Mouse (Mus musculus) ES-CJ7 (cell line): ENCODE results near the gene Btbd17.

Source experiments
- DNase-seq: peaks from one replicate; pipeline ENCODE4 v3.0.0; 2011; ENCODE audit warnings: low read depth, low spot score

The Btbd17 gene

DNA sequence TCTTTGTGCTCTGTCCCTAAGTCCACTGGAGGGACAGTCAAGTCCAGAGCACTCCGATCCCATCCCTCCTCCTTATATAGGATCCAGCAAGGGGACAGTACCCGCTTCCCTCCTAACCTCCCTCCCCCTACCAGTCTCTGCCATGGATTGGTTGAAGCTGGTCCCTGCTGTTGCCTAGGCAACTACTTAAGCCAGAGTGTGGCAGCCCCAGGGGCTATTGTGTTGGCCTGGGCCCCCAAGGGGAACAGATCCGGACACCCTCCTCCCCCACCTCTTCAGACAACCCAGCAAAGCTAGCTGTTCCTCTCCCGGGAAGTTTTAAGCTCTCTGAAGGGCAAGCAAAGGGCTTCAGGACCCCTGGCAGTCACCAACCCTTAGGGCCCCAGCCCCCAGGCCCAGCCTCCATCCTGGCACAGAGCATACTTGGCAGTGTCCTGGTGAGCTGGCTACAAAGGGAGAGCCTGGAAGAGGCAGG lies at the start of gene Btbd17:
Gene Btbd17 (minus strand): TSS at position 98 of the 475 bp plus-strand sequence.
- peak; percentile 42 for DNase-seq

DNA sequence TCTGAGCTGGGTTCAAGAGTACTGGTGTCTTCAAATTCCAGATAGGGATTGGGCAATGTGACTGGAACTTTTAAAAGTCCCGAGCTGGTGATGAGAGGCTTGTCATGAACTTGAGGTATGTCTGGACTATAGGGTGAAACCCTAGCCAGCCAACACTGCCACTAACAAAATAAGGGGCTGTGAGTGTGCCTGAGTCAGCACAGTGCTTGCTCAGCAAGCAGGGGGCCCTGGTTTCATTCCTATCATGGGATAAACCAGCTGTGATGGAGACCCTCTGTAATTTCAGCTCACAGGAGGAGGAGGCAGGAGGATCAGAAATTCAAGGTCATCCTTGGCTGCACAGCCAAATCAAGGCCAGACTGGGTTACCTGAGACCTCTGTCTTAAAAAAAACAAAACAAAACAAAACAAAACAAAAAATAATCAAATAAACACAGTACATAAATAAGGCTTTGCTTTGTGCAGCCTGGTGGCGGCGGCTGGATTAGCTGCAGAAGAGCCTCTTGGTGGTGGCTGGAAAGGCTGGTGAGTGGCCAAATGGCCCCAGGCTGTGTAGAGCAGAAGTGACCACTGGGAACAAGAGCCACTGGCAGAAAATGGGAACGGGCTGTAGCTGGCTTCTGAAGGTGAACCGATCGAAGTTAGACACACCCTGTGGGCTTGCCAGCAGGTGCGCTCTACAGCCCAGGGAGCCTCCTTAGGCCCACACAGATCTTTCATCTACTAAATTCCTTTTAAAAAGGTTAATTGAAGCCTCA lies 48.9 kb upstream of the Btbd17 start:
- DNase-seq: no peak

- DNase-seq: no peak
These were observed 48.2 kb upstream of the Btbd17 start for GRCm38 (mm10) chr11:114843818-114844463.

DNA sequence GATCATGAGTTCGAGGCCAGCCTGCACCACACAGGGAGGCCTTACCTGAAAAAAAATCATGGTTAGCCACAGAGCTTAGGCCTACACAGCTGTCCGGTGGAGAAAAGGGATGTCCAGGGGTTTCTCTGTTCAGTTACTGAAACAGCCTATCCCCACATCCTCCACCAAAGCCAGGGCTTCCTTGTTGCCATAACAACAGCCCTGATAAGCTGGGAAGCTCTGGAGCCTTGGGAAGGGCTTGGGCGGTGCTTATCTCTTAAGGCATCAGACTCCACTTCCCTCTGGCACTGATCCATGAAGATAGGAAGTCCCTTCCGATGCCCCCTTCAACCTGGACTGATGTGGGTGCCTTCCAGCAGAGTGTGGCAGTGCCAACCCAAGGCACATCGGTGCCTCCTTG lies 37.4 kb upstream of the Btbd17 start:
- DNase-seq: no peak

DNA sequence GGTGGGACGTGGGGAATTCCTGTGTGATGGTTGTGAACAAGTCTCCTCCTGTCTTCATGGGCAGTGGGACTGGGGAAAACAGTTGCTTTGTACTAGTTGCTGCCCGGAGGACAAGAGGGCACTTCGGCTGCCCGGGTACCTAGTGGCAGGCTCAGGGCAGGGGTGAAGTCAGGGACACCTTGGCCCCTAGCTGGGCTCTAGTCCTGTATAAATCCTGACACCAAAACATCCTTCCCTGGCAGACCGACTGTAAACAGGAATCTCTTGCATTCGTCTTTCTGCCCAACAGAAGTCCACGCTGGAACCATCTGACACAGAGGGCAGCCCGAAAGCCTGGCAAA lies 34.7 kb upstream of the Btbd17 start:
- no peak for DNase-seq

DNA sequence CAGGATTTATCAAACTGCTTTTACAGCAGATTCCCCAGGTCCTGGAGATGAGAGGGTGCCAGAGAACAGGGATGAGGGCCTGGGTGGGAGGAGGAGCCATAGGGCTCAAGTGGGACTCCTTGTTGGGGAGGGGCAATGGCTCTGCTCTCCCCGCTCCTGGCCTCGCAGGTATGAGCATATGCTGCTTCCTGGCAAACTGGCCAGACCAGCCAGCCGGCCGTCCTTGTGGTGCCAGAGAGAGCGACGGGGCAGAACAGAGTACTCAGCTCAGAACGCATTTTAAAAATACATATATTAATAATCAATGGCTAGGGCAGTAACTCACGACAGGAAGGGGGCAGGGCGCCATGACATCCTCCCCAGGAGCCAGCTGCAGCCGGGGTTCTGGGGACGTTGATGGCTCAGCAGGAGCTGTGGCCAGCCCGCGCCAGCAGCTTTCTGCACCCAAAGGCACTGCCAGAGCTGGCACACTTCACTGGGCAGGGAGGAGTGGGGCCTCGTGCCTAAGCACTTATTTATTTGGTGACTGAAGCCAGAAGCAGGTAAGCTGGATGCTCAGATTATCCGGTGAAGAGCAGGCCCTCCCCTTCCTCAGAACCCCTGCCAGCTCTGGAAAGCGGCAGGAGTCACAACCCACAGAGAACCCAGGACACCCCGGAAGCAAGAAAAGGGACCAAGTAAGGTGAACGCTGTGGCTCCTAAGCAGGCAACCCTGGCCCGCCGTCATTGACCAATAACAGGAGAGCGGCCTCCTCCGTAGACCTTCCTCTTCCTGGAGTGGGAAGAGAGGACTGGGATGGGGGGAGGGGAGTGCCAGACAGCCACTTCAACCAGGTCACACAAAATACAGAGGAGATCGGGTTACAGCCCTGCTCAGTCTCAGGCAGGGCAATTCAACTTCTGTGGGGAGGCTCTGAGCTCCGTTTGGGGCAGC lies 34.0 kb upstream of the Btbd17 start:
- DNase-seq: peak; percentile 94

DNA sequence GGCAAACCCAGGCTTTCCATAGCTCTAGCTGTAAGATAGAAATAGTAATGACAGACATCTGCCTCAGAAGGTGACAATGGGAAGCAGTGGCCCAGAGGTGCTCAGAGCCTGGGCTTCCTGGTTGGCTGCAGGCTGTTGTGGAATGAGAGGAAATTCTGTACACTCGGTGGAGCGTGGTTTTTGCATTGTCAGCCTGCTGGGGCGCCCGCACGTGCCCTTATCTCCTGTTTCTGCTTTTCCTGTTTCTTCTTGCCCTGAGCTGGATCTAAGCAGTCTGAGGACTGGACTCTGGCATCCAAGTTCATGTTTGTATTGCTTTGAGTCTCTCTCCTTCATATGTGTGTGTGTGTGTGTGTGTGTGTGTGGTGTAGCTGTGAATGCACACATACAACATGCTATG lies 30.9 kb upstream of the Btbd17 start:
- no peak for DNase-seq

- no peak for DNase-seq
These were observed 27.5 kb upstream of the Btbd17 start for GRCm38 (mm10) chr11:114823199-114823725.

DNA sequence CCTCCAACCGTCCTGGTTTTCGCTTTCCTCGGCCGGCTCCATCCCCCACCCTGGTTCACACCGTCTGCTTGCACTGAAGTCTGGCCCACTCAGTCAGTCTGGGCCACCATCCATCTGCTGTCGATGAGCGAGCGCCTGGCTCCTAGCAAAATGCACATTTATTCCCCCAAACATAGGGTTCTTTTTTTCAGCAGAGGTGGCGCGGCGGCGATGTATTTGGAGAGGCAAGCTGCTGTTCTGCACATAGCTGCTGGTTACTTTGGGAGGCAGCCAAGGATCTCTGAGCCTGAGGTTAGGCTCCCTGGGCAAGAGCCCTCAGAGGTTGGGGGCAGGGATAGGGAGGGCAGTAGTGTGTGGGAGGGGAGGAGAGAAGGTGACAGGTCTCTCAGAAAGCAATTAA lies 27.0 kb upstream of the Btbd17 start:
- no peak for DNase-seq

DNA sequence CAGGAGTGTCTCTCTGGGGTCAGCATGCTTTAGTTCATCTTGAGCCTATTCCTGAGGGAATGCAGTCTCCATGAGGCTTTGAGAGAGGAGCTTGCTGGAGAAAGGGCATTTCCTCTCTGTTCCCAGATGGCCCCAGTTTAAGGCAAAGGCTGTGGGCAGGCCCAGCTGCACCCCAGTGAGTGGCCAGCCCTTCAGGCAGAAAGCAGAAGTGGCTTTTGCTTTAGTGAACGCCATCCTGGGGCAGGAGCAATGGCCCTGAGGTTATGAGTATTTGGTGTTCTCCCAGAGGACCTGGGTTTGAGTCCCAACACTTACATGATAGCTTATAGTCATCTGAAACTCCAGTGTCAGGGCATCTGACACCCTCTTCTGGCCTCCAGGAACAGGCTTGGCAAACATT lies 25.6 kb upstream of the Btbd17 start:
- DNase-seq: no peak

- DNase-seq: no peak
These were observed 24.7 kb upstream of the Btbd17 start for GRCm38 (mm10) chr11:114820444-114820843.

GRCm38 (mm10) chr11:114819110-114819509 lies 23.4 kb upstream of the Btbd17 start:
- DNase-seq: no peak

DNA sequence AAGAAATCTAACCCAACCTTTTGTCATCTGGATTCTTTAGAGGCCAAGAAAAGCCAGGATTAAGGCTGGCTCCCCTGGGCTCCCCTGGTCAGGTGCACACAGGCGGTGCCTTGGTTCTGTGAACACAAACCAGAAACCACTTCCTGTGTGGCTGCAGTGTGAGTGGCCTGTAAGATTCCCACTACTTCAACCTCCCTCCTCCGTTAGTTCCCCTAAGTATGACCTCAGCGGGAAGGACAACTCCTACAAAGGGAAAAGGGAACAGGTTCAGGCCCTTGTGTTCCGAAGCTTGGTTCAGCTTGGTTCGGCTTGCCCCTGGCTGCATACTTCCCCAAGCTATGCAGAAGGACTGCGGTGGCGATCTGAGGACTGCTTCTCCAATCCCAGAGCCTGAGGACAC lies 22.4 kb upstream of the Btbd17 start:
- DNase-seq: no peak

DNA sequence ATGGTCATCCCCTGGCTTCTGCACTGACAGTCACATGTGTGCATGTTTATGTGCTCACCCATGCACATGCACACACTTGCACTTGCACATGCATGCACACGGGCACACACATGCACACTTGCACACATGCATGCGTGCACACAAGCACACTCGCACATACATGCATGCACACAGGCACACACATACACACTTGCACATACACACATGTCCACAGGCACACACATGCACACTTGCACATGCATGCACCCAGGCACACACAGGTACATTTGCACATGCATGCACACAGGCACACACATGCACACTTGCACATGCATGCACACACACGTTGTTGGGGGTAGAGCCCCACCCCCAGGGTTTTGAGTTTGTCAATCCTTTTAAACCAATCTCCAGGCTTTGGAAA lies 21.2 kb upstream of the Btbd17 start:
- no peak for DNase-seq

GRCm38 (mm10) chr11:114814873-114815592 lies 19.3 kb upstream of the Btbd17 start:
- DNase-seq: no peak

GRCm38 (mm10) chr11:114812731-114813240 lies 17.0 kb upstream of the Btbd17 start:
- peak; percentile 82 for DNase-seq

DNA sequence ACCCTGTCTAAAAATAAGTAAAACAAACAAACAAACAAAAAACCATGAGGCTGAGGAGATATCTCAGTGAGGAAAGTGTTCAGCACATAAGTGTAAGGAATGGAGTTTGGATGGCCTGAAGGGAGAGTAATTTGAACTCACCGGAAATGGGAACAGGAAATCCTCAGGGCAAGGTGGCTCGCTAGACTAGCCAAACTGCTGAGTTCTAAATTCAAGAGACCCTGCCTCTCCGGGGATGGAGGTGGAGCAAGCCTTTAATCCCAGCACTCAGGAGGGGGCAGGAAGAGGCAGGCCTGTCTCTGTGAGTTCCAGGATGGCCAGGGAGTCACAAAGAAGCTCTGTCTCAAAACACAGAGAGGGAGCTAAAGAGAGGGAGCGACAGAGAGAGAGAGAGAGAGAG lies 14.6 kb upstream of the Btbd17 start:
- no peak for DNase-seq

DNA sequence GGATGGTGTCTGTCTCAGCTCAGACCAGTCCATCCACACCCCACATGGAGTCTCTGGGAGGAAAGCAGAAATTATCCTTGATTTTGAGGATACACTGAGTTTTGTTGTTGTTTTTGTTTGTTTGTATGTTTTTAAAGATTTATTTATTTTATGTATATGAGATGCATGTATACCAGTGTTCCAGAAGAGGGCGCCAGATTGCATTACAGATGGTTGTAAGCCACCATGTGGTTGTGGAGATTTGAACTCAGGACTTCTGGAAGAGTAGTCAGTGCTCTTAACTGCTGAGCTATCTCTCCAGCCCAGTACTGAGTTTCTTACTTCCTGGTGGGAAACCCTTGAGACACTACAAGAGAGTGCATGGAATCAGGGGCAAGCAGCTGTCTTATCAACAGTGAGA lies 13.6 kb upstream of the Btbd17 start:
- no peak for DNase-seq

- DNase-seq: no peak
These were observed 12.1 kb upstream of the Btbd17 start for GRCm38 (mm10) chr11:114807686-114808427.

- DNase-seq: no peak
These were observed 11.3 kb upstream of the Btbd17 start for GRCm38 (mm10) chr11:114807025-114807424.
